Mouse (Mus musculus): ENCODE results near the gene Rbms1.

DNA sequence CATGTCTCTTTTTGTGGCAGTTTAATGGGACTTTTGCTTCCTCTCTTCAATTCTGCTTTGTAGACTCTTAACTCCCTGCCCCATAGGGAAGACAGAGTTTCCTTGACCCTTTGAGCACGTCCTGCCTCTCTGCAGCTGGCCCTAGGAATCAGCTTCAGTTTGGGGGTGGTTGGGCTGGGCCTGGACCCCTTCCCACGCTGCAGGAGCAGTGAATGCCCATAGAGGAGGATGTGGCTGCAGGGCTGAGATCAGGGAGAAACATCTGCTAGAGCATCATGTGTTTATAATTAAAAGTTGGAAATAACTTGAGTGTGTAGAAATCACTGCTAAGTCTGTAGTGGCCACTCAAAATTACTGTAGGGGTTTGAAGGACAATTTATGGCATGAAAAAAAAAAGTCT is 144.4 kb downstream of the Rbms1 start:
- TF ChIP-seq CTCF (IDR thresholded peaks at IDR 0.05; ENCODE audit: insufficient read depth, low read length) (no peak), POLR2A (IDR thresholded peaks at IDR 0.05; ENCODE audit: borderline replicate concordance, extremely low read depth, low read depth, low read length) (no peak)
